Mouse (Mus musculus) forebrain, postnatal 0 days (tissue): ENCODE data around the gene Prss34. TPM values are rescaled to one million over a fixed set of nuclear protein-coding genes. Genes with fewer than 3 reads are reported as not detected.

ENCODE experiments used
- ATAC-seq: fragments of 200-750 bp; cut with Nextera tagmentation; 2 replicates; pipeline ENCODE4 v1.8.0; 2017; ENCODE audit warnings: mild to moderate bottlenecking, moderate library complexity
- DNase-seq: peaks from one replicate; pipeline ENCODE4 v3.0.0-alpha.2; 2015
- H3K27ac ChIP-seq: fragments of 300-500 bp; sonication (generic); 2 replicates; pipeline ENCODE4 v1.5.1; 2014; ENCODE audit warnings: low read depth, mild to moderate bottlenecking, antibody characterized with exemption, low read length, moderate library complexity, mixed read lengths
- H3K27me3 ChIP-seq: fragments of 300-500 bp; sonication (generic); 2 replicates; pipeline ENCODE4 v1.6.1; 2014; ENCODE audit warnings: mild to moderate bottlenecking, low read length, mixed read lengths; ENCODE audit not compliant: insufficient read depth
- H3K36me3 ChIP-seq: fragments of 300-500 bp; sonication (generic); 2 replicates; pipeline ENCODE4 v1.6.1; 2014; ENCODE audit warnings: mild to moderate bottlenecking, moderate library complexity; ENCODE audit not compliant: insufficient read depth
- H3K4me1 ChIP-seq: fragments of 300-500 bp; sonication (generic); 2 replicates; pipeline ENCODE4 v1.6.1; 2014; ENCODE audit warnings: antibody characterized with exemption; ENCODE audit not compliant: insufficient read depth
- H3K4me2 ChIP-seq: fragments of 300-500 bp; sonication (generic); 2 replicates; pipeline ENCODE4 v1.6.1; 2014; ENCODE audit warnings: low read depth, mild to moderate bottlenecking, moderate library complexity
- H3K4me3 ChIP-seq: fragments of 300-500 bp; sonication (generic); 2 replicates; pipeline ENCODE4 v1.5.1; 2014; ENCODE audit warnings: low read depth, low read length, mixed read lengths
- H3K9ac ChIP-seq: fragments of 300-500 bp; sonication (generic); 2 replicates; pipeline ENCODE4 v1.6.1; 2014; ENCODE audit warnings: mild to moderate bottlenecking
- H3K9me3 ChIP-seq: fragments of 300-500 bp; sonication (generic); 2 replicates; pipeline ENCODE4 v1.6.1; 2016; ENCODE audit warnings: low read length
- CTCF ChIP-seq: sonication (generic); IDR thresholded peaks from 2 replicates; pipeline ENCODE4 v1.5.1; 2016; ENCODE audit warnings: antibody characterized with exemption, control low read depth, low read depth
- WGBS: fragments of 180-500 bp; shearing (Covaris S2); extraction: QIAGEN DNeasy Blood & Tissue Kit; methylation state at CpG from one replicate; pipeline ENCODE4 v1.1.7; 2014; 5-methylcytosine and 5-hydroxymethylcytosine counted together
- polyA plus RNA-seq: library from polyadenylated mRNA; unstranded; fragments of >200 nt; fragmentation: Nextera tagmentation; extraction: Ambion mirVana; gene quantifications from 2 replicates; pipeline ENCODE4 v1.2.1, GENCODE M21; 2015
- total RNA-seq: library from RNA; depleted of rRNA; stranded (reverse); fragments of >200 nt; gene quantifications from 2 replicates; pipeline ENCODE4 v1.2.3, GENCODE M21; 2014; rRNA removed

The Prss34 gene
- total and polyA plus RNA-seq, 2 experiments from 2014 or later: not detected

DNA sequence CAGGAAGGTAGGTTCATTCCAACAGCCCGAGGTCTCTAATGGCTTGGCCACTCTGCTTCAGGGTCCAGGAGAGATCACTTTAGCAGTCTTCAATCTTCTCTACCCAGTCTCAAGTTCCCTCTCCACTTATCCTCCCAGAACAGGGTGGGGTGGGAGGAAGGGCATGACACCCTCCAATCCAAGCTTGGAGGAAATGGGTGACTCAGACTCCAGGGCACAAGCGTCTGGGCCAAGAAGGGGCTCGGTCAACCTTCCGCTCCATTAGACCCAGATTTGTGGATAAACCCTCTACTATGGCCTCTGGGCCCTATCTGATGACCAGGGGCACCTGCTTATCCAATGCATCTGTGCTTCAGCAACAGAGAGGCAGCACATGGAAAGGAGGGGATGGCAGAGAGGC lies 47.3 kb downstream of the Prss34 start, which contains the start of gene Tpsab1:
Gene Tpsab1, minus strand, starts transcription at position 101 of the 400 bp plus-strand sequence.
- WGBS: 84% methylated on average over 4 of the region's 4 CpGs
- TF ChIP-seq CTCF: no peak
- Histone ChIP-seq H3K4me3 (no peak within 1 kb of the TSS), H3K4me2 (no peak within 1 kb of the TSS), H3K4me1 (no peaks in the 10 kb centered on the region), H3K9me3 (no peaks in the 10 kb centered on the region), H3K36me3 (no peaks in the 10 kb centered on the region), H3K27ac (no peak within 1 kb of the TSS), H3K27me3 (no peaks in the 10 kb centered on the region), H3K9ac (no peak within 1 kb of the TSS)
- no peak for DNase-seq
- ATAC-seq: no peak

Other genes starting within 250 kb of the Prss34 start
- 9.0 and 11.9 TPM in 2 replicates for gene Tmem204, start 214.8 kb upstream of the Prss34 start, total RNA-seq
- 10.3 and 10.6 TPM in 2 replicates for gene Tmem204, start 214.8 kb upstream of the Prss34 start, polyA plus RNA-seq
- 51.9 and 92.2 TPM in 2 replicates for gene Telo2, start 182.4 kb upstream of the Prss34 start, total RNA-seq
- gene Telo2, start 182.4 kb upstream of the Prss34 start, polyA plus RNA-seq: 32.4 and 35.6 TPM in 2 replicates
- 1.2 TPM in 1 of 2 replicates, not detected in the other for gene Ptx4, start 177.6 kb upstream of the Prss34 start, total RNA-seq
- 0.20 and 0.54 TPM in 2 replicates for gene Ptx4, start 177.6 kb upstream of the Prss34 start, polyA plus RNA-seq
- 29.2 and 33.1 TPM in 2 replicates for gene Clcn7, start 165.0 kb upstream of the Prss34 start, total RNA-seq
- gene Clcn7, start 165.0 kb upstream of the Prss34 start, polyA plus RNA-seq: 14.8 and 19.0 TPM in 2 replicates
- gene Ccdc154, start 135.9 kb upstream of the Prss34 start, total RNA-seq: 0.05 TPM in 1 of 2 replicates, not detected in the other
- gene Ccdc154, start 135.9 kb upstream of the Prss34 start, polyA plus RNA-seq: not detected in 2 replicates
- not detected in 2 replicates for gene Gm38655, start 122.9 kb upstream of the Prss34 start, total RNA-seq
- not detected in 2 replicates for gene Gm38655, start 122.9 kb upstream of the Prss34 start, polyA plus RNA-seq
- gene BC003965, start 113.8 kb upstream of the Prss34 start, total RNA-seq: 23.7 and 24.2 TPM in 2 replicates
- 30.8 and 32.8 TPM in 2 replicates for gene BC003965, start 113.8 kb upstream of the Prss34 start, polyA plus RNA-seq
- gene Unkl, start 110.0 kb upstream of the Prss34 start, total RNA-seq: 21.6 and 22.8 TPM in 2 replicates
- gene Unkl, start 110.0 kb upstream of the Prss34 start, polyA plus RNA-seq: 7.6 and 11.6 TPM in 2 replicates
- 91.3 and 109 TPM in 2 replicates for gene Gnptg, start 58.3 kb upstream of the Prss34 start, total RNA-seq
- 119 and 121 TPM in 2 replicates for gene Gnptg, start 58.3 kb upstream of the Prss34 start, polyA plus RNA-seq
- 56.6 and 62.0 TPM in 2 replicates for gene Tsr3, start 58.2 kb upstream of the Prss34 start, total RNA-seq
- gene Tsr3, start 58.2 kb upstream of the Prss34 start, polyA plus RNA-seq: 70.0 and 78.6 TPM in 2 replicates
- 30.2 and 70.8 TPM in 2 replicates for gene Baiap3, start 42.0 kb upstream of the Prss34 start, total RNA-seq
- gene Baiap3, start 42.0 kb upstream of the Prss34 start, polyA plus RNA-seq: 8.2 and 16.2 TPM in 2 replicates
- 508 and 550 TPM in 2 replicates for gene Ube2i, start 23.8 kb upstream of the Prss34 start, total RNA-seq
- gene Ube2i, start 23.8 kb upstream of the Prss34 start, polyA plus RNA-seq: 439 and 486 TPM in 2 replicates
- gene Prss28, start 10.3 kb downstream of the Prss34 start, total RNA-seq: not detected in 2 replicates
- gene Prss28, start 10.3 kb downstream of the Prss34 start, polyA plus RNA-seq: not detected in 2 replicates
- not detected in 2 replicates for gene Prss29, start 20.3 kb downstream of the Prss34 start, total RNA-seq
- not detected in 2 replicates for gene Prss29, start 20.3 kb downstream of the Prss34 start, polyA plus RNA-seq
- not detected in 2 replicates for gene Tpsab1, start 47.2 kb downstream of the Prss34 start, total RNA-seq
- gene Tpsab1, start 47.2 kb downstream of the Prss34 start, polyA plus RNA-seq: 0.13 TPM in 1 of 2 replicates, not detected in the other
- 0.33 and 1.4 TPM in 2 replicates for gene Tpsb2, start 67.9 kb downstream of the Prss34 start, total RNA-seq
- 3.8 and 4.2 TPM in 2 replicates for gene Tpsb2, start 67.9 kb downstream of the Prss34 start, polyA plus RNA-seq
- gene Tpsg1, start 70.9 kb downstream of the Prss34 start, total RNA-seq: not detected in 2 replicates
- 0.92 and 1.2 TPM in 2 replicates for gene Tpsg1, start 70.9 kb downstream of the Prss34 start, polyA plus RNA-seq
- gene Cacna1h, start 135.4 kb downstream of the Prss34 start, total RNA-seq: 101 and 149 TPM in 2 replicates
- gene Cacna1h, start 135.4 kb downstream of the Prss34 start, polyA plus RNA-seq: 6.2 and 8.1 TPM in 2 replicates
- gene Tekt4, start 156.2 kb downstream of the Prss34 start, total RNA-seq: 3.3 and 4.8 TPM in 2 replicates
- 2.5 and 2.9 TPM in 2 replicates for gene Tekt4, start 156.2 kb downstream of the Prss34 start, polyA plus RNA-seq
- 1.0 and 2.0 TPM in 2 replicates for gene Sstr5, start 198.9 kb downstream of the Prss34 start, total RNA-seq
- 0.64 and 0.94 TPM in 2 replicates for gene Sstr5, start 198.9 kb downstream of the Prss34 start, polyA plus RNA-seq